In the genomic region with DNA sequence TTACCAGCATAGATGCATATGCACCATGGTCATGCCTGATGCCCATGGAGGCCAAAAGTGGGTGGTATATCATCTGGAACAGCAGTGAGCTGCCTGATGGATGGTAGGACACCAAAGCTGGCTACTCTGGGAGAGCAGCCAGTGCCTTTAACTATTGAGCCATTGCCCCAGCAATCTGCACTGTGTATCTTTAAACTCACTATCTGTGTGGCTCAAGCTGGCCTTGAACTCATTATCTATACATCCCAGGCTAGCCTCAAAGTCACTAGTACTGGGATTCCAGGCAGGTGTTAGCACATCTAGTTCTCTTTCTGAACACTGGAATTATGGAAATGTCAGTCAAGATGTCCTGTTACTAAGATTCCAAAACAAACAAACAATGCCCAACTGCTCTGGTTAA, we compare ENCODE assay signal across 30 mouse cellular contexts. TPM values are rescaled to one million over a fixed set of nuclear protein-coding genes. Genes with fewer than 3 reads are reported as not detected.
A peak's percentile ranks its signal among the peaks of the same experiment; 100 is the strongest.
DNase-seq lines count a peak whose midpoint lies in the region; ATAC-seq and TF ChIP-seq lines count a peak whose summit lies in the region.
"Had no signal": no experiment of that assay in that cellular context is flagged by ENCODE, and none has a peak within 500 bp of the region (broad histone marks: within the 10 kb centered on the region; RNA-seq: fewer than 3 reads in every experiment).

No protein-coding gene starts in this region.

- no peaks in the 10 kb centered on the region for H3K27me3 ChIP-seq in liver, embryonic 14.5 days (ENCODE audit: control insufficient read depth, insufficient read depth, low read length)
- no peaks in the 10 kb centered on the region for H3K27me3 ChIP-seq in midbrain, embryonic 14.5 days (ENCODE audit: control insufficient read depth, insufficient read depth, low read length)
- H3K27me3 ChIP-seq in hindbrain, embryonic 16.5 days (replicated peaks; ENCODE audit: control insufficient read depth, insufficient read depth, low read length), result no peaks in the 10 kb centered on the region
- H3K27me3 ChIP-seq: forebrain, embryonic 15.5 days; hindbrain, embryonic 15.5 days; kidney, embryonic 15.5 days; limb, embryonic 13.5 days; neural tube, embryonic 12.5 days had no signal

- TF ChIP-seq CTCF in liver, embryonic 14.5 days (IDR thresholded peaks at IDR 0.05; ENCODE audit: low read depth), result no peak

- ATAC-seq in erythroid progenitor cell, adult 5-6 weeks (replicated peaks; ENCODE audit: low FRiP score, poor library complexity, severe bottlenecking), result peak; percentile 88
- peak; percentile 78 for ATAC-seq in liver, embryonic 14.5 days (ENCODE audit: insufficient read depth)
- peak; percentile 95 for ATAC-seq in megakaryocyte-erythroid progenitor cell, adult 5-6 weeks (replicated peaks; ENCODE audit: low FRiP score, low TSS enrichment, poor library complexity, severe bottlenecking)
- ATAC-seq in midbrain, embryonic 14.5 days (ENCODE audit: low FRiP score, low TSS enrichment), result no peak
- no peak for ATAC-seq in monocyte, adult 5-6 weeks (replicated peaks; ENCODE audit: insufficient number of reproducible peaks, low FRiP score, low TSS enrichment, poor library complexity, severe bottlenecking)
- no peak for ATAC-seq in hindbrain, embryonic 16.5 days
- ATAC-seq: forebrain, embryonic 15.5 days; midbrain, embryonic 16.5 days had no signal

- no peak overlapping the region for H3K27ac ChIP-seq in liver, embryonic 14.5 days
- no peak overlapping the region for H3K27ac ChIP-seq in midbrain, embryonic 14.5 days (replicated peaks; ENCODE audit: low read depth, low read length)
- no peak overlapping the region for H3K27ac ChIP-seq in hindbrain, embryonic 16.5 days (ENCODE audit: low read depth, low read length)
- H3K27ac ChIP-seq: forebrain, embryonic 15.5 days; gastrocnemius, adult 2 months; heart, adult 2 months; hindbrain, embryonic 10.5 days; hindbrain, embryonic 15.5 days; kidney, embryonic 15.5 days; limb, embryonic 13.5 days; macrophage; midbrain, embryonic 10.5 days; neural tube, embryonic 12.5 days had no signal

- H3K9ac ChIP-seq in liver, embryonic 14.5 days (replicated peaks), result no peak overlapping the region
- H3K9ac ChIP-seq in midbrain, embryonic 14.5 days (replicated peaks; ENCODE audit: low read length), result no peak overlapping the region
- H3K9ac ChIP-seq in hindbrain, embryonic 16.5 days (ENCODE audit: low read depth, low read length), result no peak overlapping the region
- H3K9ac ChIP-seq: forebrain, embryonic 15.5 days; hindbrain, embryonic 15.5 days; kidney, embryonic 15.5 days; limb, embryonic 13.5 days; neural tube, embryonic 12.5 days had no signal

- no peaks in the 10 kb centered on the region for H3K9me3 ChIP-seq in liver, embryonic 14.5 days (ENCODE audit: control insufficient read depth, low read length)
- H3K9me3 ChIP-seq in midbrain, embryonic 14.5 days (ENCODE audit: control insufficient read depth, low read length), result no peaks in the 10 kb centered on the region
- H3K9me3 ChIP-seq in hindbrain, embryonic 16.5 days (ENCODE audit: control insufficient read depth, low read length), result no peaks in the 10 kb centered on the region
- H3K9me3 ChIP-seq: forebrain, embryonic 15.5 days; G1E; hindbrain, embryonic 10.5 days; hindbrain, embryonic 15.5 days; kidney, embryonic 15.5 days; limb, embryonic 13.5 days; midbrain, embryonic 10.5 days; neural tube, embryonic 12.5 days had no signal

- H3K4me3 ChIP-seq in liver, embryonic 14.5 days (ENCODE audit: insufficient read depth in 1 of 2, low read depth in 2 of 2, low read length in 2 of 2), result no peak overlapping the region
- no peak overlapping the region for H3K4me3 ChIP-seq in midbrain, embryonic 14.5 days (replicated peaks; ENCODE audit: low read depth, low read length)
- no peak overlapping the region for H3K4me3 ChIP-seq in hindbrain, embryonic 16.5 days (ENCODE audit: low read length)
- H3K4me3 ChIP-seq: forebrain, embryonic 15.5 days; gastrocnemius, adult 2 months; heart, adult 2 months; hindbrain, embryonic 10.5 days; hindbrain, embryonic 15.5 days; kidney, embryonic 15.5 days; limb, embryonic 13.5 days; midbrain, embryonic 10.5 days; myocyte; neural tube, embryonic 12.5 days had no signal

- H3K4me2 ChIP-seq in liver, embryonic 14.5 days (ENCODE audit: low read depth), result peak overlapping the region; percentile 40
- no peak overlapping the region for H3K4me2 ChIP-seq in midbrain, embryonic 14.5 days (ENCODE audit: low read length)
- no peak overlapping the region for H3K4me2 ChIP-seq in hindbrain, embryonic 16.5 days (ENCODE audit: low read length)
- H3K4me2 ChIP-seq: forebrain, embryonic 15.5 days; hindbrain, embryonic 15.5 days; kidney, embryonic 15.5 days; limb, embryonic 13.5 days; neural tube, embryonic 12.5 days had no signal

- DNase-seq in spleen, adult 12 weeks (ENCODE audit: low spot score), result peak; percentile 28
- no peak for DNase-seq in spleen, postnatal 14 days (ENCODE audit: low spot score in 2 of 2)
- peak in 2 of 3 experiments; percentile 59 to 74 for DNase-seq in liver, embryonic 14.5 days (ENCODE audit: low read depth in 3 of 3, low spot score in 3 of 3)
- DNase-seq in midbrain, embryonic 14.5 days, result no peak
- DNase-seq: adrenal gland, postnatal 25 days; cerebellum, adult 9-10 months; gastrocnemius, adult 2 months; gastrocnemius, postnatal 36 days; heart, adult 2 months; heart, postnatal 14 days; kidney, adult 18-20 months; kidney, postnatal 25 days; lung, adult 2 months; lung, postnatal 10 days; right cerebral cortex, adult 18-20 months had no signal

- peaks cover 21 to 28% of the 10 kb centered on the region in 2 experiments for H3K4me1 ChIP-seq in liver, embryonic 14.5 days (replicated peaks; ENCODE audit: control insufficient read depth in 2 of 2, insufficient read depth in 2 of 2, low read length in 1 of 2)
- H3K4me1 ChIP-seq in midbrain, embryonic 14.5 days (ENCODE audit: control insufficient read depth, insufficient read depth, low read length), result no peaks in the 10 kb centered on the region
- no peaks in the 10 kb centered on the region for H3K4me1 ChIP-seq in hindbrain, embryonic 16.5 days (ENCODE audit: control insufficient read depth, insufficient read depth, low read depth, low read length)
- H3K4me1 ChIP-seq: forebrain, embryonic 15.5 days; hindbrain, embryonic 10.5 days; hindbrain, embryonic 15.5 days; kidney, embryonic 15.5 days; limb, embryonic 13.5 days; midbrain, embryonic 10.5 days; neural tube, embryonic 12.5 days had no signal

- no peaks in the 10 kb centered on the region for H3K36me3 ChIP-seq in liver, embryonic 14.5 days (replicated peaks; ENCODE audit: control insufficient read depth, insufficient read depth, low read depth)
- no peaks in the 10 kb centered on the region for H3K36me3 ChIP-seq in midbrain, embryonic 14.5 days (ENCODE audit: control insufficient read depth, insufficient read depth, low read length)
- H3K36me3 ChIP-seq in hindbrain, embryonic 16.5 days (ENCODE audit: control insufficient read depth, insufficient read depth, low read length), result no peaks in the 10 kb centered on the region
- H3K36me3 ChIP-seq: forebrain, embryonic 15.5 days; G1E; hindbrain, embryonic 10.5 days; hindbrain, embryonic 15.5 days; kidney, embryonic 15.5 days; limb, embryonic 13.5 days; midbrain, embryonic 10.5 days; neural tube, embryonic 12.5 days had no signal

- peak; percentile 90 for TF ChIP-seq EP300 in liver, embryonic 14.5 days (IDR thresholded peaks at IDR 0.05; ENCODE audit: low read depth)

RNA-seq across cellular contexts. Expression of a gene that starts 12.2 kb away (rescaled TPM):
- 28.5 and 33.1 TPM in 2 replicates for total RNA-seq in erythroid progenitor cell, adult 5-6 weeks (2015; ENCODE audit: low replicate concordance)
- total RNA-seq in erythroid progenitor cell, adult 5-6 weeks (2017; ENCODE audit: low replicate concordance), result 126 and 198 TPM in 2 replicates
- polyA plus RNA-seq in liver, embryonic 14.5 days (2012; rRNA removed), result 12.4 and 16.9 TPM in 2 replicates
- 21.4 and 24.4 TPM in 2 replicates for polyA plus RNA-seq in liver, embryonic 14.5 days (2014; fragmentation: Nextera tagmentation; extraction: Ambion mirVana)
- total RNA-seq in megakaryocyte-erythroid progenitor cell, adult 5-6 weeks (2014; fragmentation: Nextera tagmentation), result 15.4 and 16.9 TPM in 2 replicates
- 21.4 and 54.4 TPM in 2 replicates for total RNA-seq in megakaryocyte-erythroid progenitor cell, adult 5-6 weeks (2017)
- 58.4 and 77.2 TPM in 2 replicates for polyA plus RNA-seq in midbrain, embryonic 14.5 days (2014; fragmentation: Nextera tagmentation; extraction: Ambion mirVana)
- 70.9 to 80.1 TPM (median 79.6 TPM) in 3 replicates for total RNA-seq in monocyte, adult 5-6 weeks (2017)
- polyA plus RNA-seq in hindbrain, embryonic 16.5 days (2015; fragmentation: Nextera tagmentation; extraction: Ambion mirVana), result 64.3 and 69.4 TPM in 2 replicates

RNA-seq across cellular contexts. Expression of a gene that starts 21.9 kb away (rescaled TPM):
- total RNA-seq in erythroid progenitor cell, adult 5-6 weeks (2015; ENCODE audit: low replicate concordance), result 58.4 and 77.1 TPM in 2 replicates
- total RNA-seq in erythroid progenitor cell, adult 5-6 weeks (2017; ENCODE audit: low replicate concordance), result 66.0 and 84.6 TPM in 2 replicates
- 26.2 and 30.8 TPM in 2 replicates for polyA plus RNA-seq in liver, embryonic 14.5 days (2012; rRNA removed)
- polyA plus RNA-seq in liver, embryonic 14.5 days (2014; fragmentation: Nextera tagmentation; extraction: Ambion mirVana), result 47.3 and 52.4 TPM in 2 replicates
- total RNA-seq in megakaryocyte-erythroid progenitor cell, adult 5-6 weeks (2014; fragmentation: Nextera tagmentation), result 25.0 and 25.9 TPM in 2 replicates
- 23.8 and 28.2 TPM in 2 replicates for total RNA-seq in megakaryocyte-erythroid progenitor cell, adult 5-6 weeks (2017)
- 63.6 and 66.6 TPM in 2 replicates for polyA plus RNA-seq in midbrain, embryonic 14.5 days (2014; fragmentation: Nextera tagmentation; extraction: Ambion mirVana)
- 44.1 to 49.8 TPM (median 44.7 TPM) in 3 replicates for total RNA-seq in monocyte, adult 5-6 weeks (2017)
- 75.5 and 81.4 TPM in 2 replicates for polyA plus RNA-seq in hindbrain, embryonic 16.5 days (2015; fragmentation: Nextera tagmentation; extraction: Ambion mirVana)

Comparison
In these comparisons a context has a peak if more than half of its experiments do, and no peak if none do; other contexts are left out.
1. DNase-seq: peak in spleen, adult 12 weeks (single experiment) and liver, embryonic 14.5 days (2 of 3); none in spleen, postnatal 14 days (0 of 2) and midbrain, embryonic 14.5 days (single experiment).
2. ATAC-seq: peak in erythroid progenitor cell, adult 5-6 weeks (single experiment), liver, embryonic 14.5 days (single experiment) and megakaryocyte-erythroid progenitor cell, adult 5-6 weeks (single experiment); none in midbrain, embryonic 14.5 days (single experiment), monocyte, adult 5-6 weeks (single experiment) and hindbrain, embryonic 16.5 days (single experiment).